Mouse (Mus musculus) liver, embryonic 11.5 days (tissue): ENCODE measurements around the gene Catsperd. TPM values are rescaled to one million over a fixed set of nuclear protein-coding genes. Genes with fewer than 3 reads are reported as not detected.
A peak's percentile ranks its signal among the peaks of the same experiment; 100 is the strongest.

Source experiments
- ATAC-seq: fragments of 200-750 bp; cut with Nextera tagmentation; replicated peaks from 2 replicates; pipeline ENCODE4 v1.8.0; 2017; ENCODE audit warnings: moderate number of reproducible peaks, mild to moderate bottlenecking, moderate TSS enrichment, moderate library complexity; ENCODE audit not compliant: low FRiP score
- DNase-seq: peaks from one replicate; pipeline ENCODE4 v3.0.0-alpha.2; 2017; ENCODE audit warnings: low spot score
- H3K27ac ChIP-seq: fragments of 300-500 bp; sonication (generic); 2 replicates; pipeline ENCODE4 v1.5.1; 2014; ENCODE audit warnings: mild to moderate bottlenecking, low read depth, low read length, control low read depth
- H3K27me3 ChIP-seq: fragments of 300-500 bp; sonication (generic); replicated peaks from 2 replicates; pipeline ENCODE4 v1.6.1; 2014; ENCODE audit warnings: low read length, mixed read lengths; ENCODE audit not compliant: control insufficient read depth, insufficient read depth
- H3K36me3 ChIP-seq: fragments of 300-500 bp; sonication (generic); 2 replicates; pipeline ENCODE4 v1.6.1; 2014; ENCODE audit warnings: mild to moderate bottlenecking, low read length, moderate library complexity, mixed read lengths; ENCODE audit not compliant: control insufficient read depth, insufficient read depth
- H3K4me1 ChIP-seq: fragments of 300-500 bp; sonication (generic); replicated peaks from 2 replicates; pipeline ENCODE4 v1.6.1; 2014; ENCODE audit warnings: low read length, mixed read lengths; ENCODE audit not compliant: control insufficient read depth, insufficient read depth
- H3K4me2 ChIP-seq: fragments of 300-500 bp; sonication (generic); 2 replicates; pipeline ENCODE4 v1.6.1; 2014; ENCODE audit warnings: mild to moderate bottlenecking, control low read depth, moderate library complexity
- H3K4me3 ChIP-seq: fragments of 300-500 bp; sonication (generic); 2 replicates; pipeline ENCODE4 v1.5.1; 2014; ENCODE audit warnings: low read depth, low read length, control low read depth
- H3K9ac ChIP-seq: fragments of 300-500 bp; sonication (generic); 2 replicates; pipeline ENCODE4 v1.6.1; 2014; ENCODE audit warnings: low read depth, low read length, control low read depth
- H3K9me3 ChIP-seq: fragments of 300-500 bp; sonication (generic); 2 replicates; pipeline ENCODE4 v1.6.1; 2016; ENCODE audit warnings: low read length, inconsistent platforms, mixed read lengths; ENCODE audit not compliant: control insufficient read depth
- WGBS: fragments of 180-500 bp; shearing (Covaris S2); extraction: QIAGEN DNeasy Blood & Tissue Kit; methylation state at CpG from one replicate; pipeline ENCODE4 v1.1.7; 2014; 5-methylcytosine and 5-hydroxymethylcytosine counted together
- polyA plus RNA-seq: library from polyadenylated mRNA; unstranded; fragments of >200 nt; fragmentation: Nextera tagmentation; extraction: Ambion mirVana; gene quantifications from 2 replicates; pipeline ENCODE4 v1.2.1, GENCODE M21; 2014

Catsperd gene
- polyA plus RNA-seq: 0.64 and 0.68 TPM in 2 replicates

DNA sequence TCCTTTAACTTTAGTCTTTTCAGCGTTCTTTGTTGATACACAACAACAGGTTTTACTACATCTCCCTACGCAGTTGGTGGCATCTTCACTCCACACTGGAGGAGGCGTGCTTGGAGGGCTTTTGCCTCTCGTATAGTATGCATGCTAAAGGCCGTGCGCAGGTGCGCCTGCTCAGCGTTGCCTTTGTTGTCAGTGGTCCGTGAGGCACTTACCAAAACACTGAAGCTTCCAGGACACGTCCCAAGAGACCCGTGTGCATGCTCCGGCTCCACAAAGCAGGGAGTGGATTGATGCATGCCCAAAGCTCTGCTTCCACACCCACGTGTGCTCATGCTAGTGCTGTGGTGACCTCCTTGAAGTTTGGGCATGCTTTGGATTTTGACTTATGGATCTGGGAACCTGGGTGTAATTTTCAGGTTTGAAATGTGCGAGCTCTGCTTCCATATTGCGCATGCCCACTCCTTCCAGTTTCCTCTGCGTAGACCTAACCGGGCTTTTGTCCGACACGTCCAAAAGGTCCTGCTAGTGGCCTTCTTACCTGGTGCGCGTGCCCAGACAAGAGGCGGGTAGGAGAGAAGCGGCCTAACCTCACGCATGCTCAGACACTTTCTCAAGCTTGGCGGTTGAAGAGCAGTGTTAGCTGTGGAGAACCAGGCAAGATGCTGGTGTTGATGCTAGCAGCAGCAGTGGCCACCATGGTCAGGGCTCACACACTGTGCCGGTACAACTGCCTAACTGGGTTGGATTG is at the start of gene Catsperd:
Gene Catsperd (plus strand): TSS at position 614 of the 748 bp plus-strand sequence.
- Histone ChIP-seq H3K4me1 (peaks cover 16% of the 10 kb centered on the region; the same call in 1 of the 2 replicates), H3K4me3 (peak within 1 kb of the TSS; percentile 86), H3K9ac (peak within 1 kb of the TSS; percentile 86), H3K4me2 (peak within 1 kb of the TSS; percentile 95), H3K27ac (peak within 1 kb of the TSS; percentile 64), H3K36me3 (peaks cover 10% of the 10 kb centered on the region; the same call in 1 of the 2 replicates), H3K27me3 (no peaks in the 10 kb centered on the region), H3K9me3 (no peaks in the 10 kb centered on the region)
- ATAC-seq (peak; percentile 19), DNase-seq (peak; percentile 48)
- 9% methylated on average over 26 of the region's 26 CpGs for WGBS

DNA sequence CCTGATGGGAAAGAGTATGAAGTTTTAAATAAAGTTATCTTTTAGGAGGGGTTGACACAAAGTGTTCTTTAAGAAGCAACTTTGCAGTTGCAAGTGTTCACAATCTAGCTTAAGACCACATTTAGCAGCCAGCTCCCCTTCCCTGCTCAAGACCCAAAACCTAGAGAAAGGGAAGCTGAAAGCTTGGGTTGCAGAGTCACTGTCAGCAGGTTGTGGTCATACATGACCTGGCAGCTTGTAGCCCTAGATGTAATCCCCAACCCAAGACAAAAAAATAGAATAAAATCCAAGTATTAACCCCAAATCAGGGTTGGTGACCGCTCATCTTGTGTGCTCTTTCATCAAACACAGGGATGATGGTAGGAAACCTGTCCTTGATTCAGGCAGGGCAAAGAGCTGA is 44.9 kb upstream of the Catsperd start:
- peak overlapping the region; percentile 78 for H3K9ac ChIP-seq
- WGBS: 74% methylated on average over 1 of the region's 1 CpGs
- H3K27me3 ChIP-seq: no peaks in the 10 kb centered on the region
- peak overlapping the region; percentile 85; the same call in 1 of the 2 replicates for H3K27ac ChIP-seq
- no peaks in the 10 kb centered on the region for H3K9me3 ChIP-seq
- peak overlapping the region; percentile 90 for H3K4me2 ChIP-seq
- DNase-seq (no peak), ATAC-seq (no peak)
- H3K36me3 ChIP-seq: peaks cover 48% of the 10 kb centered on the region
- peaks cover 30% of the 10 kb centered on the region for H3K4me1 ChIP-seq
- peak overlapping the region; percentile 86 for H3K4me3 ChIP-seq

- under 1% methylated on average over 33 of the region's 33 CpGs for WGBS
- DNase-seq (no peak), ATAC-seq (no peak)
- Histone ChIP-seq H3K9ac (peak overlapping the region; percentile 78), H3K4me3 (peak overlapping the region; percentile 86), H3K27ac (peak overlapping the region; percentile 85), H3K36me3 (peaks cover 48% of the 10 kb centered on the region), H3K27me3 (no peaks in the 10 kb centered on the region), H3K9me3 (no peaks in the 10 kb centered on the region), H3K4me2 (peak overlapping the region; percentile 90), H3K4me1 (peaks cover 30% of the 10 kb centered on the region)
Measured at GRCm38 (mm10) chr17:56583611-56584256, 44.2 kb upstream of the Catsperd start.

GRCm38 (mm10) chr17:56584257-56585130 is 43.4 kb upstream of the Catsperd start, which contains the start of the genes Safb2 and Safb:
TSS of gene Safb2 (minus strand) at chr17:56584585.
TSS of gene Safb (plus strand) at chr17:56584825.
- peak; percentile 97 for DNase-seq
- Histone ChIP-seq H3K4me3 (peak within 1 kb of the TSS; percentile 86), H3K27ac (peak within 1 kb of the TSS; percentile 85), H3K9me3 (no peaks in the 10 kb centered on the region), H3K9ac (peak within 1 kb of the TSS; percentile 94), H3K4me2 (peak within 1 kb of the TSS; percentile 95), H3K36me3 (peaks cover 53% of the 10 kb centered on the region), H3K27me3 (no peaks in the 10 kb centered on the region), H3K4me1 (peaks cover 30% of the 10 kb centered on the region)
- WGBS: under 1% methylated on average over 84 of the region's 101 CpGs
- peak; percentile 94 for ATAC-seq

GRCm38 (mm10) chr17:56585171-56585821 is 42.6 kb upstream of the Catsperd start:
- no peak; the same call in 1 of the 2 replicates for ATAC-seq

GRCm38 (mm10) chr17:56587773-56588172 is 40.2 kb upstream of the Catsperd start:
- H3K9ac ChIP-seq: peak overlapping the region; percentile 43

More at GRCm38 (mm10) chr17:56585171-56585821, 42.6 kb upstream of the Catsperd start:
- H3K36me3 ChIP-seq: peaks cover 55% of the 10 kb centered on the region
- H3K4me2 ChIP-seq: peak overlapping the region; percentile 95
- peaks cover 30% of the 10 kb centered on the region for H3K4me1 ChIP-seq
- under 1% methylated on average over 61 of the region's 61 CpGs for WGBS
- H3K9ac ChIP-seq: peak overlapping the region; percentile 94
- no peaks in the 10 kb centered on the region for H3K9me3 ChIP-seq
- peak overlapping the region; percentile 85 for H3K27ac ChIP-seq
- H3K4me3 ChIP-seq: peak overlapping the region; percentile 86
- no peak for DNase-seq
- no peaks in the 10 kb centered on the region for H3K27me3 ChIP-seq

GRCm38 (mm10) chr17:56588921-56589320 is 39.0 kb upstream of the Catsperd start:
- 89% methylated on average over 4 of the region's 4 CpGs for WGBS

More at GRCm38 (mm10) chr17:56587773-56588172, 40.2 kb upstream of the Catsperd start:
- H3K27me3 ChIP-seq: no peaks in the 10 kb centered on the region
- H3K4me2 ChIP-seq: no peak overlapping the region; the same call in 1 of the 2 replicates
- no peaks in the 10 kb centered on the region for H3K9me3 ChIP-seq
- H3K4me3 ChIP-seq: no peak overlapping the region
- peaks cover 46% of the 10 kb centered on the region for H3K36me3 ChIP-seq
- peaks cover 21% of the 10 kb centered on the region for H3K4me1 ChIP-seq
- ATAC-seq (no peak), DNase-seq (no peak)
- no peak overlapping the region for H3K27ac ChIP-seq
- 86% methylated on average over 1 of the region's 1 CpGs for WGBS

More at GRCm38 (mm10) chr17:56588921-56589320, 39.0 kb upstream of the Catsperd start:
- Histone ChIP-seq H3K4me2 (no peak overlapping the region), H3K36me3 (peaks cover 52% of the 10 kb centered on the region), H3K4me3 (no peak overlapping the region), H3K27me3 (no peaks in the 10 kb centered on the region), H3K9ac (no peak overlapping the region), H3K9me3 (no peaks in the 10 kb centered on the region), H3K4me1 (peaks cover 15% of the 10 kb centered on the region), H3K27ac (no peak overlapping the region)
- ATAC-seq (no peak), DNase-seq (no peak)
